Mouse (Mus musculus) mature B cell (primary cell): Measurements from ENCODE around the gene Lhb.
"Not testable (repeated sequence)": the region's sequence is repeated elsewhere in the genome, so short reads cannot be mapped to it uniquely, and the experiment has no call there.

Source experiments
- in situ Hi-C: fragments of 300-500 bp; cut with MboI; formaldehyde crosslinking; loops from 2 replicates; pipeline ENCODE4 v1.14.3; 2019

Gene Lhb

GRCm38 (mm10) chr7:45455932-45456696, 35.5 kb downstream of the Lhb start:
- in situ Hi-C loops: no loop called here

- in situ Hi-C loops: no loop called here
These were observed 36.1 kb downstream of the Lhb start for GRCm38 (mm10) chr7:45456721-45457203.

- in situ Hi-C loops: no loop called here
These were observed 36.8 kb downstream of the Lhb start for GRCm38 (mm10) chr7:45457204-45458060.

- in situ Hi-C loops: no loop called here
These were observed 38.3 kb downstream of the Lhb start for GRCm38 (mm10) chr7:45458748-45459563.

GRCm38 (mm10) chr7:45459564-45460140, 39.0 kb downstream of the Lhb start, which contains the start of gene Ftl1:
Gene Ftl1 (minus strand): TSS chr7:45459884.
- in situ Hi-C loops: not testable (repeated sequence)

- in situ Hi-C loops: no loop called here
These were observed 39.8 kb downstream of the Lhb start for GRCm38 (mm10) chr7:45460377-45460776.

- in situ Hi-C loops: no loop called here
These were observed 40.3 kb downstream of the Lhb start for GRCm38 (mm10) chr7:45460860-45461314.

GRCm38 (mm10) chr7:45461326-45461725, 40.7 kb downstream of the Lhb start:
- in situ Hi-C loops: no loop called here

- in situ Hi-C loops: no loop called here
These were observed 41.2 kb downstream of the Lhb start for GRCm38 (mm10) chr7:45461781-45462180.

- in situ Hi-C loops: no loop called here
These were observed 41.7 kb downstream of the Lhb start for GRCm38 (mm10) chr7:45462325-45462724.

- in situ Hi-C loops: not testable (repeated sequence)
These were observed 42.2 kb downstream of the Lhb start for GRCm38 (mm10) chr7:45462868-45463267.

- in situ Hi-C loops: no loop called here
These were observed 43.6 kb downstream of the Lhb start for GRCm38 (mm10) chr7:45463987-45464778.

GRCm38 (mm10) chr7:45465112-45465511, 44.5 kb downstream of the Lhb start:
- in situ Hi-C loops: no loop called here

GRCm38 (mm10) chr7:45465549-45465948, 44.9 kb downstream of the Lhb start:
- in situ Hi-C loops: no loop called here

GRCm38 (mm10) chr7:45466283-45467089, 45.9 kb downstream of the Lhb start, which contains the start of gene Bax:
Gene Bax (minus strand): TSS chr7:45466898.
- in situ Hi-C loops: no loop called here

GRCm38 (mm10) chr7:45467090-45467670, 46.6 kb downstream of the Lhb start:
- in situ Hi-C loops: no loop called here

- in situ Hi-C loops: no loop called here
These were observed 50.2 kb downstream of the Lhb start for GRCm38 (mm10) chr7:45470869-45471268.
